Mouse (Mus musculus) megakaryocyte-erythroid progenitor cell, adult 5-6 weeks (primary cell): Measurements from ENCODE around the gene Cntnap2. TPM values are rescaled to one million over a fixed set of nuclear protein-coding genes. Genes with fewer than 3 reads are reported as not detected.
"Not testable (repeated sequence)": the region's sequence is repeated elsewhere in the genome, so short reads cannot be mapped to it uniquely, and the experiment has no call there.

ENCODE experiments used
- ATAC-seq: replicated peaks from 2 replicates; pipeline ENCODE4 v1.8.0; 2016; ENCODE audit warnings: mild to moderate bottlenecking, inconsistent platforms; ENCODE audit not compliant: severe bottlenecking, poor library complexity, low FRiP score, low TSS enrichment
- total RNA-seq, 2 experiments: library from RNA; stranded (forward) in 1 of 2; stranded (reverse) in 1 of 2; fragments of 200-1000, 215-1000 nt in 1 of 2; fragments of >200 nt in 1 of 2; fragmentation: Nextera tagmentation in 1 of 2; gene quantifications; 2 replicates each; pipeline ENCODE4 v1.2.3; 2014 to 2017

Cntnap2 gene
- total RNA-seq, 2 experiments from 2014 or later, result not detected

GRCm38 (mm10) chr6:46484392-46484791, 1425.2 kb downstream of the Cntnap2 start:
- no peak for ATAC-seq

GRCm38 (mm10) chr6:46502786-46503185, 1443.6 kb downstream of the Cntnap2 start:
- no peak for ATAC-seq

GRCm38 (mm10) chr6:46512841-46513240, 1453.7 kb downstream of the Cntnap2 start:
- ATAC-seq, result no peak

- ATAC-seq, result not testable (repeated sequence)
Measured at GRCm38 (mm10) chr6:46537586-46537985, 1478.4 kb downstream of the Cntnap2 start.

- no peak for ATAC-seq
Measured at GRCm38 (mm10) chr6:46563470-46563869, 1504.3 kb downstream of the Cntnap2 start.

- ATAC-seq, result no peak
Measured at GRCm38 (mm10) chr6:46575055-46575454, 1515.9 kb downstream of the Cntnap2 start.

- no peak for ATAC-seq
Measured at GRCm38 (mm10) chr6:46612365-46612764, 1553.2 kb downstream of the Cntnap2 start.

- ATAC-seq, result no peak
Measured at GRCm38 (mm10) chr6:46612872-46613271, 1553.7 kb downstream of the Cntnap2 start.

GRCm38 (mm10) chr6:46669018-46669417, 1609.9 kb downstream of the Cntnap2 start:
- ATAC-seq, result no peak

- ATAC-seq, result no peak
Measured at GRCm38 (mm10) chr6:46675081-46675480, 1615.9 kb downstream of the Cntnap2 start.

GRCm38 (mm10) chr6:46675621-46676020, 1616.5 kb downstream of the Cntnap2 start:
- no peak for ATAC-seq

- no peak for ATAC-seq
Measured at GRCm38 (mm10) chr6:46696187-46696586, 1637.0 kb downstream of the Cntnap2 start.

- no peak for ATAC-seq
Measured at GRCm38 (mm10) chr6:46699343-46699742, 1640.2 kb downstream of the Cntnap2 start.

GRCm38 (mm10) chr6:46704293-46705170, 1645.4 kb downstream of the Cntnap2 start:
- ATAC-seq, result no peak

GRCm38 (mm10) chr6:46705926-46706325, 1646.8 kb downstream of the Cntnap2 start:
- no peak for ATAC-seq

GRCm38 (mm10) chr6:46716576-46716975, 1657.4 kb downstream of the Cntnap2 start:
- no peak for ATAC-seq

- no peak for ATAC-seq
Measured at GRCm38 (mm10) chr6:46733794-46734193, 1674.6 kb downstream of the Cntnap2 start.

GRCm38 (mm10) chr6:46748448-46748847, 1689.3 kb downstream of the Cntnap2 start:
- ATAC-seq, result no peak

- no peak for ATAC-seq
Measured at GRCm38 (mm10) chr6:46763481-46763880, 1704.3 kb downstream of the Cntnap2 start.

- ATAC-seq, result no peak
Measured at GRCm38 (mm10) chr6:46774529-46774928, 1715.4 kb downstream of the Cntnap2 start.
